Comparison of ENCODE assay signal across 7 mouse cellular contexts in the genomic region with DNA sequence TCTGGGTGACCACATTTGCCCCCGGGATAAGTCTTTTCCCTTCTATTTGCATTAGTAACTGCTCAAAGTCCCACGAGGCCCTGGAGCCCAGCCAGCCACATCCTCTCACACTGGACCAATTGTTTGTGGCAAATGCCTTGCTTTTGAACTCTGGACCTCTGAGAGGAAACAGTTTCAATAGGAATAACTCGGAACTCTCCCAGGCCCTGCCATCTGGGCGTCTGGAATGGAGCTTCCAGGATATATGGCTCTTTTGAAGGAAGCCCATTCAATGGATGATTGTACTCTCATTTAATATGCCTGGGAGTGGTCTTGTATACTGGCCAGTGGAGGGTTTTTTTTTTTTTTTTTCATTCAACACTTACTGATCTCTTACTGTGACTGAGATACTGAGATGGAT. TPM values are rescaled to one million over a fixed set of nuclear protein-coding genes. Genes with fewer than 3 reads are reported as not detected.
DNase-seq lines count a peak whose midpoint lies in the region; TF ChIP-seq lines count a peak whose summit lies in the region.

No protein-coding gene starts in this region.

- no peaks in the 10 kb centered on the region; the same call in 1 of the 2 replicates for H3K27me3 ChIP-seq in heart, adult 2 months (ENCODE audit: control insufficient read depth, insufficient read depth, low read length)

- no peaks in the 10 kb centered on the region for H3K36me3 ChIP-seq in heart, adult 2 months (ENCODE audit: control insufficient read depth, insufficient read depth, low read length)

- peaks cover 15% of the 10 kb centered on the region for H3K4me1 ChIP-seq in heart, adult 2 months (ENCODE audit: control insufficient read depth, insufficient read depth, low read length)

- 0 out of 2 replicates have a peak, but pooled peaks have one; percentile 66 for TF ChIP-seq EP300 in heart, adult 2 months (IDR thresholded peaks at IDR 0.05; ENCODE audit: insufficient read depth, low read depth, low read length)

- H3K9ac ChIP-seq in heart, adult 2 months (ENCODE audit: low read depth, low read length) = no peak overlapping the region

- H3K79me2 ChIP-seq in heart, adult 2 months (replicated peaks; ENCODE audit: control insufficient read depth, insufficient read depth, low read length) = no peaks in the 10 kb centered on the region

- WGBS in heart, adult 2 months = 35% methylated on average over 4 of the region's 4 CpGs

- no peak overlapping the region for H3K4me3 ChIP-seq in heart, adult 2 months

- no peak for TF ChIP-seq CTCF in heart, adult 2 months (IDR thresholded peaks at IDR 0.05)

- H3K27ac ChIP-seq in heart, adult 2 months = peak overlapping the region; percentile 36

- TF ChIP-seq POLR2A in heart, adult 2 months (IDR thresholded peaks at IDR 0.05; ENCODE audit: insufficient read depth, low read depth, low read length) = no peak

- DNase-seq in 3134 (ENCODE audit: extremely low read depth, insufficient read length, low spot score) = peak; percentile 82
- DNase-seq in adipocyte (ENCODE audit: low spot score) = peak; percentile 35
- peak; percentile 74 to 82 for DNase-seq in heart, adult 2 months
- DNase-seq in kidney, adult 8-10 months = peak; percentile 91 to 92
- peak; percentile 75 to 87 for DNase-seq in lung, postnatal 4 days
- no peak for DNase-seq in testis, postnatal 14 days (ENCODE audit: low spot score)
- DNase-seq in B cell, adult 2 months = no peak

- intact Hi-C loops in heart, adult 2 months (cut with DNase I) = loop anchor here (2.0 to 5.0 kb wide), 3 partner anchors 18 to 136 kb away; no protein-coding TSS in a partner anchor

RNA-seq across cellular contexts. Expression of gene Tle3, which starts 21.0 kb away (rescaled TPM):
- total RNA-seq in heart, adult 2 months (2021) = 10 to 100 TPM; 16.5 to 16.8 TPM
- polyA plus RNA-seq in heart, adult 2 months (2012; rRNA removed) = 15.7 and 16.6 TPM in 2 replicates

Comparison
In these comparisons a context has a peak if more than half of its experiments do, and no peak if none do; other contexts are left out.
1. DNase-seq: peak in 3134 (single experiment), adipocyte (single experiment), heart, adult 2 months (2 of 2), kidney, adult 8-10 months (2 of 2) and lung, postnatal 4 days (2 of 2); none in testis, postnatal 14 days (single experiment) and B cell, adult 2 months (0 of 2).